Mouse (Mus musculus): ENCODE measurements around the gene Tbx15.

GRCm38 (mm10) chr3:99255411-99256365 is 15.5 kb downstream of the Tbx15 start:
- TF ChIP-seq CTCF (IDR thresholded peaks at IDR 0.05; ENCODE audit: extremely low read depth, insufficient read length, insufficient replicate concordance, low read depth, low read length) = no peak
- no peak for TF ChIP-seq POLR2A (IDR thresholded peaks at IDR 0.05; ENCODE audit: low read depth, low read length)

All from small intestine, adult 2 months (tissue).